Mouse (Mus musculus) bone marrow macrophage, adult 2 months (primary cell): ENCODE results near the gene Pla2g12a. TPM values are rescaled to one million over a fixed set of nuclear protein-coding genes. Genes with fewer than 3 reads are reported as not detected.

Experiments used
- H3K27ac ChIP-seq: 2 replicates; pipeline ENCODE4 v1.5.1; 2012; ENCODE audit warnings: low read depth, low read length; ENCODE audit not compliant: insufficient read depth
- H3K4me1 ChIP-seq: 2 replicates; pipeline ENCODE4 v1.6.1; 2012; ENCODE audit warnings: low read length; ENCODE audit not compliant: control insufficient read depth, insufficient read depth
- H3K4me3 ChIP-seq: 2 replicates; pipeline ENCODE4 v1.5.1; 2012; ENCODE audit warnings: mild to moderate bottlenecking, low read length, moderate library complexity; ENCODE audit not compliant: insufficient read depth
- CTCF ChIP-seq: IDR thresholded peaks from 2 replicates; pipeline ENCODE4 v1.5.1; 2012; ENCODE audit warnings: low read depth, mild to moderate bottlenecking, low read length, moderate library complexity
- POLR2A ChIP-seq: IDR thresholded peaks from 2 replicates; pipeline ENCODE4 v1.6.1; 2012; ENCODE audit warnings: mild to moderate bottlenecking, low read depth, low read length, borderline replicate concordance
- polyA plus RNA-seq: library from polyadenylated mRNA; stranded (reverse); fragments of >200 nt; gene quantifications from 2 replicates; pipeline ENCODE4 v1.2.4, GENCODE M21; 2012; ENCODE audit not compliant: missing spikeins, insufficient read depth, insufficient read length

Gene Pla2g12a
- polyA plus RNA-seq, 1 experiment: 8.8 TPM

- Histone ChIP-seq H3K27ac (no peak overlapping the region), H3K4me1 (no peaks in the 10 kb centered on the region), H3K4me3 (no peak overlapping the region)
- TF ChIP-seq CTCF (peak; percentile 55; the same call in 1 of the 2 replicates), POLR2A (no peak)
These were observed 14.7 kb upstream of the Pla2g12a start for GRCm38 (mm10) chr3:129863698-129864097.

GRCm38 (mm10) chr3:129877327-129877726 is 1.1 kb upstream of the Pla2g12a start:
- no peak overlapping the region for H3K27ac ChIP-seq
- peaks cover 3% of the 10 kb centered on the region for H3K4me1 ChIP-seq
- no peak overlapping the region for H3K4me3 ChIP-seq
- TF ChIP-seq POLR2A (no peak), CTCF (no peak)

- H3K27ac ChIP-seq: no peak overlapping the region
- TF ChIP-seq CTCF (no peak), POLR2A (no peak)
These were observed 838 bp downstream of the Pla2g12a start for GRCm38 (mm10) chr3:129879131-129879757.

GRCm38 (mm10) chr3:129879913-129880312 is 1.5 kb downstream of the Pla2g12a start:
- Histone ChIP-seq H3K4me3 (no peak overlapping the region), H3K4me1 (peaks cover 3% of the 10 kb centered on the region), H3K27ac (no peak overlapping the region)
- no peak for TF ChIP-seq POLR2A
- no peak for TF ChIP-seq CTCF

More at GRCm38 (mm10) chr3:129879131-129879757, 838 bp downstream of the Pla2g12a start:
- Histone ChIP-seq H3K4me3 (peak overlapping the region; percentile 94), H3K4me1 (peaks cover 3% of the 10 kb centered on the region)

GRCm38 (mm10) chr3:129880925-129881593 is 2.7 kb downstream of the Pla2g12a start:
- no peak overlapping the region for H3K27ac ChIP-seq
- H3K4me1 ChIP-seq: peaks cover 3% of the 10 kb centered on the region
- TF ChIP-seq CTCF (no peak), POLR2A (no peak)
- no peak overlapping the region for H3K4me3 ChIP-seq

GRCm38 (mm10) chr3:129885577-129885976 is 7.2 kb downstream of the Pla2g12a start:
- H3K4me1 ChIP-seq: no peaks in the 10 kb centered on the region
- H3K27ac ChIP-seq: no peak overlapping the region
- H3K4me3 ChIP-seq: no peak overlapping the region
- TF ChIP-seq POLR2A (no peak), CTCF (no peak)

GRCm38 (mm10) chr3:129886430-129886829 is 8.0 kb downstream of the Pla2g12a start:
- Histone ChIP-seq H3K4me3 (no peak overlapping the region), H3K4me1 (no peaks in the 10 kb centered on the region), H3K27ac (no peak overlapping the region)
- no peak for TF ChIP-seq POLR2A
- no peak for TF ChIP-seq CTCF

GRCm38 (mm10) chr3:129887779-129888517 is 9.5 kb downstream of the Pla2g12a start:
- TF ChIP-seq CTCF (no peak), POLR2A (no peak)
- no peak overlapping the region for H3K4me3 ChIP-seq
- no peaks in the 10 kb centered on the region for H3K4me1 ChIP-seq
- no peak overlapping the region for H3K27ac ChIP-seq

GRCm38 (mm10) chr3:129892003-129892402 is 13.6 kb downstream of the Pla2g12a start:
- H3K27ac ChIP-seq: no peak overlapping the region
- TF ChIP-seq POLR2A (no peak), CTCF (no peak)
- H3K4me1 ChIP-seq: no peaks in the 10 kb centered on the region
- no peak overlapping the region for H3K4me3 ChIP-seq

GRCm38 (mm10) chr3:129893143-129893542 is 14.7 kb downstream of the Pla2g12a start:
- Histone ChIP-seq H3K27ac (no peak overlapping the region), H3K4me1 (no peaks in the 10 kb centered on the region), H3K4me3 (no peak overlapping the region)
- no peak for TF ChIP-seq CTCF
- no peak for TF ChIP-seq POLR2A
